Mouse (Mus musculus) embryo, embryonic 10 days (tissue): ENCODE data around the gene Gna15.

ENCODE experiments used
- DNase-seq: peaks from one replicate; pipeline ENCODE4 v3.0.0-alpha.2; 2015; ENCODE audit warnings: low spot score

The Gna15 gene

DNA sequence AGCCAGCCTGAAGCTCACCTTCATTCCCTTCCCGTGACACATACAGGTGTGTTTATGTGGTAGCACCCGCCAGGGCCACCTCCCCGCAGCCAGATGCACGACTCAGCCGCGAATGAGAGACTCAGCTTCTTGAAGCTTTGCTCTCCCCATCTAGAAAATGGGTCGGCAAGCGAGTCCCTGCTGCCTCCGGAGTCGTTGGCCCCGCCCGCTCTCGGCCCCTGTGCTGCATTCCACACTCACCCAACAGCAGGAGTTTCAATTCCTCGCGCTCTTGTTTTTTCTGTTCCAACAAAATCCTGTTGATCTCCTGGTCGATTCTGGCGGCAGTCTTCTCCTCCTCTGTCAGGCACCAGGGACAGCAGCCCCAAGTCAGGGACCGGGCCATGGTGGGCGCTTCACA, 455 bp downstream of the Gna15 start:
- DNase-seq: peak; percentile 19

GRCm38 (mm10) chr10:81523142-81523541, 883 bp downstream of the Gna15 start:
- DNase-seq: no peak

DNA sequence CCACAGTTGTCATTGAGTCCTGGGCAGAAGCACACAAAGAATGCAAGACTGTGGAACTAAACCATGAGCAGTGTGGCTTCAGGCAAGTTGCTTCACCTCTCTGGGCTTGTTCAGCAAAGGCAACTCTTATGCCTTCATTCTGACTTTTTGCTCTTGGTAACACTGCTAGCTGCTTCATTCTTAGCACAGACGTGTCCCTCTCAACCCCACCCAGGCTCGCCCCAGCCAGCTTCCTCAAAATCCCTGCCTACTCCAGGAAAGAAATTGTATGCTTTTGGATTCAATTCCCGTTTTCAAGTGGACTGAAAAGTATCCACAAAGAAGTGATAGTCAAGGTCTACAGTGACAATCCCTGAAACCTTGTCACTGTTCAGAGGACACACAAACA, 4.1 kb downstream of the Gna15 start:
- no peak for DNase-seq

DNA sequence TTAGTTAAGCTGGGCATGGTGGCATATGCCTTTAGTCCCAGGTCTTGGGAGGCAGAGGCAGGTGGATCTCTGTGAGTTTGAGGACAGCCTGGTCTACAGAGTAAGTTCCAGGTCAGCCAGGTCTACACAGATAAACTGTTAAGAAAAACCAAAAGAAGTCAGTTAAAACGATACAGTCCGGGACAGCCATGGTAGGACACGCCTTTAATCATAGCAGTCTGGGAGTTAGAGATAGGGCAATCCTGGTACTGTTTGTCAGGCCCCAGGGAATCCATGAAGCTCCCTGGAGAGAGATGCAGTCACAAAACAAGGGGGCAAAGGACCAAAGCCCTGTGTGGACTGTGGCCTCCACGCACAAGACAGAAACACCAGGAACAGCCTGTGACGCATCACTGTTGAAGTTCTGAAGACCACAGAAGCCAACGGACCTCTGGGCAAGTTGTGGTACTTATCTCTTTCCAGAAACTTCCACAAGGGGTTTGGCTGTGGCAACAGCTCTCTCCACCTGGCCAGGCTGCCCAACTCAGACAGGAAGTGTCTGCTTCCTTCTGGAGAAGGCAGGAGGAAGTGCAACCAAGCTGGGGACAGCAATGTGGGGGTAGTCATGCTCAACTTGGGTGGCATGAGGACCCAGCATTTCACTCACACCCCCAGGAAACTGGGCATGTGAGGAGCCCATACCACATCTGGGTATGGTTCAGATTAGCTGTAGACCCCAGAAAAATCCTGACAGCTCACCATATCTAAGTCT, 4.6 kb downstream of the Gna15 start:
- no peak for DNase-seq

GRCm38 (mm10) chr10:81518546-81518945, 5.5 kb downstream of the Gna15 start:
- peak; percentile 76 for DNase-seq

- no peak for DNase-seq
Observed at GRCm38 (mm10) chr10:81517227-81517626, 6.8 kb downstream of the Gna15 start.

GRCm38 (mm10) chr10:81513798-81514197, 10.2 kb downstream of the Gna15 start:
- no peak for DNase-seq

- no peak for DNase-seq
Observed at GRCm38 (mm10) chr10:81510246-81510810, 13.7 kb downstream of the Gna15 start.

DNA sequence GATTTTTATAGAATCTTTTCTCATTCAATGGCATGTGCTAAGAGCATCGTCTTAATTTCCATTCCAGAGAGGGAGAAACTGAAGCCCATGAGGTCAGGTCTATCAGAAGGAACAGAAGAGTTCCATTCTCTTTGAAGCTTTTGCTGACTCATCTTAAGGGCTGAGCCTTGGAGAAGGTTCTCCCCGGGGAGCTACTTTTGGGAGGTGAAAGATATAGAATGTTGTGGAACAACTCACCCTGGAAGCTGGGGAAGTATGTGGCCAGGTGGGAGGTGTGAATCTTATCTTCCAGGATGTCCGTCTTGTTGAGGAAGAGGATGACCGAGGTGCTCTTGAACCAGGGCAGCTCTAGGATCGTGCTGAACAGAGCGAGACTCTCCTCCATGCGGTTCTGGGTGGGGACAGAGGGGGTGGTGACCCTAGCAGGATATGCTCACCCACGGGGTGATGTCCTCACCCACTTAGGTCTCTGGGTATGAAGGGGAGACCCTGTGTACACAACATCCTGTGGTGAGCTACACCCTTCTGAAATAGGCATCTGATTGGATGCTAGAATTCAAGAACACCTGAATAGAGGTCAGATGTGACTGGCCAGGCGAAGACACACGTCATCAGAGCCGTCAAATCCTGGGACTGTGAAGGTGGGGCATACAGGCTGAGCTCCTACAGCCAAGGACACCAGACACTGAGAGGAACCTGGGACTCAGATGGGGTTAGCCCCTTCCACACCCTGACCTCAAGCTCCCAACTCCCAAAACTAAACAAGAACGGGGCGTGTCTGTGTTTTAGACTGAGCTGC, 16.1 kb downstream of the Gna15 start:
- DNase-seq: no peak

DNA sequence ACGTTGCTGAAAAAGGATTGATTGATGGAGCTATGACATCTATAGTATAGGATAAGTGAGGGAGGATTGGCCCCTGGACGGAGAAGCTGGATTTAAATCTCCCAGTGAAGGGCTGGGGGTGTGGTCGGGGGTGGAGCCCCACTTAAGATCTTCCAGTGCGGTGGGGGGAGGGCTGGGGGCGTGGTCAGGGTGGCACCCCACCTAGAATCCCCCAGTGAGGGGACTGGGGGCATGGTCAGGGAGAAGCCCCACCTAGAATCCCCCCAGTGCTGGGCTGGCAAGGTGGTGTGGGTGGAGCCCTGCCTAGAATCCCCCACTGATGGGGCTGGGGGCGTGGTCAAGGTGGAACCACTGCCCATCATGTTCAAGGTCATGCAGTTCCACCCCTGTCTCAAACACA, 16.9 kb downstream of the Gna15 start:
- DNase-seq: no peak

- DNase-seq: no peak
Observed at GRCm38 (mm10) chr10:81505016-81505664, 18.9 kb downstream of the Gna15 start.

- peak; percentile 87 for DNase-seq
Observed at GRCm38 (mm10) chr10:81502658-81503057, 21.4 kb downstream of the Gna15 start.

DNA sequence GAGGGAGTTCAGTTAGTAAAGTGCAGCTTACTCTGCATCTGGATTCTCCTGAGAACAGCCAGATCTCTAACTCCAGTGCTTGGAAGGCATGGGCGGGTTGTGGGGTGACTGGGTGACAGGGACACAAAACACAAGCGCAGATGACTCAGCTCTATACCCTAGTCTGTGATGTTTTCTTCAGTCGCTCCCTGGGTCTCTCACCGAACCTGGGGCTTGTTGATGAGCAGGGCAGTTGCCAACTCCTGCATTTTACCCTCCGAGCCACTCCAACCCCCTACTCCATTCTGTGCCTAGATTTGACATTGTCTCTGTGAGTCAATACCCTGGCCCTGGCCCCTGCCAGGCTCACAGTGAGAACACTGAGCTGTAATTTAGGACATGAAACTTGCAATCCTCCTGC, 22.2 kb downstream of the Gna15 start:
- no peak for DNase-seq

- DNase-seq: no peak
Observed at GRCm38 (mm10) chr10:81500032-81500431, 24.0 kb downstream of the Gna15 start, which contains the start of gene S1pr4. TSS of gene S1pr4 (minus strand) at chr10:81500132.

DNA sequence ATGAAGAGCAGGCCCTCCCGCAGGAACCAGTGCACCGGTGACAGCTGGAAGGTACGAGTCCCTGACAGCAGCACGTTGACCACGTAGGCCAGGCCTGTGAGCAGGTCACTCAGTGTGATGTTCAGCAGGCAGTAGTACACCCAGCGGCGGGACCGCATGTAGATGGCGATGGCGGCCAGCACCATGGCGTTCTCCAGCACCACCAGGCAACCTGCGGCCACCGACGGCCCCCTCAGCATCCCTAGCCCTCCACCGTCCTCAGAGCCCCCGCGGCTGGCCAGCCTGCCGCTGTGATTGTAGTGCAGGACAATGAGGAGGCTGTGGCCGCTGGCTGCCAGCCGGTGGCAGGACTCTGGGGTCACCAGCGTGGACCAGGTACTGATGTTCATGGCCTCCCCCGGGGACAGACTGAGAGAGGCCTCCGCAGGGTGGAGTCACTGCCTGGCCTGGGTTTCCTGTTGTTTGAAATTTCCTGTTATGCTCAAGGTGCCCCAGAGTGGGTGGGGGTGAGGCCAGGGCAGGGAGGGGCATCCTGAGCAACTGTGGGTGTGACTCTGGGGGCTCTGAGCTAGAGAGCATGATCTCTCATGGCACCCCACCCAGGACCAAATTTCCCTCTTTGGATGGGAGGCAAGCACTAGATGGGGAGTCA, 24.6 kb downstream of the Gna15 start:
- no peak for DNase-seq

- DNase-seq: no peak
Observed at GRCm38 (mm10) chr10:81498316-81499249, 25.4 kb downstream of the Gna15 start.

DNA sequence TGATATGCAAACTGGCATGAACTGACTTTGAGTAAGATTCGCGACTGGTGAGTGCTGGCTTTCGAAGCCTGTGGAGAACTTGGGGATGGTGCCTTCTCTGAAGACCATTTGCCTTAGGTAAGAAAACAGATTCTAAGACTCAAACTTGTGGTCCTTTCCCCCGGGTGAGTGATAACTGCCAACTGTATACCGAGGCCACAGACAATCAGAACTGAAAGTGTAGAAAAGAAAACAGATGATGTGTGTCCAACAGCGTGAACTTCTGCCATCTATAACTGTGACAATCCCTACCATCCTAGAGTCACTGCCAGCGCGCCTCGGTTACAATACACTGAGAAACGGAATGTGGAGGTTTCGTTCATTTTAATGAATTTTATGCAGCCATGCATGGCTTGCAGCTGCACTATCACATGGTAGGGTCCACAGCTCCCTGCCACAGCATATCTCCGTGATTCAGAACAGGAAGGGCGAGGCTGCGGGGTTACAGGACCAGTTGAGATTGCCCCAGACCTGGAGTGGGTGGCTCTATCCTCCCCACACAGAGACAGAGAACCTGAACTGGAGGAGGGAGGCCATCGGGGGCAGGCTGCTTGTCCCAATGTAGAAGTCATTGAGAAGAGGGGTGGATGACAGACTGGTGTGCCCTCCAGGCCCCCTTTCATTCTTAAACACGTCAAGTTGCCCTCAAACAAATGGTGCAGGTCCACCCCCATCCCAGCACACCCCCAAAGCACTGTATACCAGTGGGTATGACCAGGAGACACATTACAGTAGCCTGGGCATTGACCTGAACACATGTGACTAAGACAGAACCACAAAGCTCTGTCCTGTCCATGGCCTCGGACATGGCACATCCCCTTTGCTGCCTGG, 26.4 kb downstream of the Gna15 start:
- DNase-seq: no peak

GRCm38 (mm10) chr10:81496969-81497368, 27.1 kb downstream of the Gna15 start:
- no peak for DNase-seq

DNA sequence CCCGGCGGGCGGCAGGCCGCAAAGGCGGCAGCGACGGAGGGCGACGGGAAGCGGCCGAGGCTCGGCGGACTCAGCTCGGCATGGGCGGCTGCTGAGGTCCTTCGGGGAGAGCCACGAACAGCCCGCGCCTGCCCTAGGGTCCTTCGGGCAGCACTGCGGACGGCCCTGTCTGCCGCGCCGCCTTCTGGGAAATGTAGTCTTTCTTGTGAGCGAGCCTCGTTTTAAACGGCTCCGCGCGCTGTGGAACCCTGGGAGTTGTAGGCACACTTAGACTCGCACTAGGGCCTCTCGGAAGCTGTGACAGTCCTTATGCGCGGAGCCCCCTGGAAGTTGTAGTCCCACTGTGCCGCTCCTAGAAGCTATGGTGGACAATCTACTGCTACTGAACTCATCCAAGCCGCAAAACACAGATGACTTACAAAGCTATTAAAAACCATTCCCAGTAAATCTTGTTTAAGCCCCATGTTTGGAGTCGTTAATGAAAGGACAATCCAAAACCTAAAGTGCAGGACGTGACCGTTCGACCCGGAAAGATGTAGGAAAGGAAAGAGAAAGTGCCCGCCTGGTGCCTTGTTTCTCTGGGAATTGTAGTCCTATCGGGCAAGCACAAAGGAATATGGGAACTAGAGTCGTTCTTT, 27.6 kb downstream of the Gna15 start, which contains the start of gene Ncln:
Gene Ncln (minus strand): TSS at position 129 of the 638 bp plus-strand sequence.
- DNase-seq: peak; percentile 99
